Mouse (Mus musculus): Measurements from ENCODE around the gene Olfr243.
"Not testable (repeated sequence)": the region's sequence is repeated elsewhere in the genome, so short reads cannot be mapped to it uniquely, and the experiment has no call there.

DNA sequence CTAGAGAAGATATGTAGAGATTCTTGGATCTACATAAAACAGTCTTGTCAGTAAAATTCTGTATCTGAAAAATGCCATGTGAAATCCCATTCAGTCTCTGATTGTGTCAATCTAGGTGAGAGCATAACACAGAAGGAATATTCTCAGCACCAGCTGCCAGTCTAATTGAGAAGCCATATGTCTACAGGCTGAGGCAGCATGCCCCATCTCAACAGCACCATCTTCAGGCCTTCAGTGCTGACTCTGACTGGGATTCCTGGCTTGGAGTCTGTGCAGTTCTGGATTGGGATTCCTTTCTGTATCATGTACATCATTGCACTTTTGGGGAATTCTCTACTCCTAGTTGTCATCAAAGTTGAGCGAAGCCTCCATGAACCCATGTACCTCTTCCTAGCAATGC, 1.9 kb downstream of the Olfr243 start:
- not testable (repeated sequence) for TF ChIP-seq EP300, CTCF (IDR thresholded peaks at IDR 0.05; ENCODE audit: low read depth)

Data from heart, postnatal 0 days (tissue).